Mouse (Mus musculus) embryonic fibroblast, embryonic 13.5 days (primary cell): ENCODE measurements around the gene Gm20481. TPM values are rescaled to one million over a fixed set of nuclear protein-coding genes. Genes with fewer than 3 reads are reported as not detected.
"Not testable (repeated sequence)": the region's sequence is repeated elsewhere in the genome, so short reads cannot be mapped to it uniquely, and the experiment has no call there.

Experiments used
- H3K27ac ChIP-seq: 2 replicates; pipeline ENCODE4 v1.5.1; 2012; ENCODE audit warnings: low read length, control low read depth, inconsistent platforms; ENCODE audit not compliant: insufficient read depth
- H3K4me1 ChIP-seq: 2 replicates; pipeline ENCODE4 v1.6.1; 2011; ENCODE audit warnings: low read length; ENCODE audit not compliant: control insufficient read depth, insufficient read depth
- H3K4me3 ChIP-seq: 2 replicates; pipeline ENCODE4 v1.5.1; 2011; ENCODE audit warnings: mild to moderate bottlenecking, control low read depth, low read length; ENCODE audit not compliant: insufficient read depth
- CTCF ChIP-seq: IDR thresholded peaks from 2 replicates; pipeline ENCODE4 v1.5.1; 2011; ENCODE audit warnings: mild to moderate bottlenecking, control low read depth, low read length, moderate library complexity, borderline replicate concordance; ENCODE audit not compliant: insufficient read depth
- POLR2A ChIP-seq: IDR thresholded peaks from 2 replicates; pipeline ENCODE4 v1.6.1; 2011; ENCODE audit warnings: low read depth, mild to moderate bottlenecking, control low read depth, low read length, moderate library complexity
- polyA plus RNA-seq: library from polyadenylated mRNA; stranded (reverse); fragments of >200 nt; gene quantifications from 2 replicates; pipeline ENCODE4 v1.2.4, GENCODE M21; 2011; ENCODE audit warnings: low read depth; ENCODE audit not compliant: missing spikeins, insufficient read length

Gene Gm20481
- polyA plus RNA-seq, 1 experiment: not detected

- no peak for TF ChIP-seq POLR2A
- TF ChIP-seq CTCF: no peak
- H3K4me3 ChIP-seq: no peak overlapping the region
- H3K27ac ChIP-seq: no peak overlapping the region
- H3K4me1 ChIP-seq: peaks cover 9% of the 10 kb centered on the region
Measured at GRCm38 (mm10) chr17:34941344-34942041, 28.2 kb upstream of the Gm20481 start.

DNA sequence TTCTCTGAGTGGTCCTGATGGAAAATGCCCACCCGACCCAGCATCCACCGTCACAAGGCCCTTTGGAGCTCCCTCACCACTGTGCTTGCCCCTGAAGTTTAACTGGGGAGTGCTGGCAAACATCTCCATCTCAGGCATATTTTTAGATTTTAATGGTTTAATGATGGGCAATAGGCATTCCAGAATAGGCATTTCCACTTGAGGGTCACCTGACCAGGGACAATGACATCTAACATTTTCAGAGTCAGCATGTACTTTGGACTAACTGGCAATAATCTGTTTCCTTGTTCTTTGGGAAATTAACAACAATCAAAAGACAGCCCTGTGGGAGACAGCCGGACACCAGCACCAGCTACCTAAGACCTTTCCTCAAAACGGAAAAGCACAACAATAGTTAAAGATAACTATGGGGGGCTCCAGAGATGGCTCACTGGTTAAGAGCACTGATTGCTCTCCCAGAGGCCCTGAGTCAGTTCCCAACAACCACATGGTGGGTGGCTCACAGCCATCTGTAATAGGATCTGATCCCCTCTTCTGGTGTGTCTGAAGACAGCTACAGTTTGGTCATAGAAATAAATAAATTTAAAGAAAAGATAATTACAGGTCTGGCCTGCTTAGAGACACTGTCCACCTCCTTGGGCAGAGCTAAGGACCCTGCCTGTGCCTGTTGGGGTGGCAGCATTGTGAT, 26.4 kb upstream of the Gm20481 start:
- peaks cover 9% of the 10 kb centered on the region for H3K4me1 ChIP-seq
- no peak overlapping the region for H3K4me3 ChIP-seq
- no peak overlapping the region for H3K27ac ChIP-seq
- TF ChIP-seq CTCF (no peak), POLR2A (no peak)

DNA sequence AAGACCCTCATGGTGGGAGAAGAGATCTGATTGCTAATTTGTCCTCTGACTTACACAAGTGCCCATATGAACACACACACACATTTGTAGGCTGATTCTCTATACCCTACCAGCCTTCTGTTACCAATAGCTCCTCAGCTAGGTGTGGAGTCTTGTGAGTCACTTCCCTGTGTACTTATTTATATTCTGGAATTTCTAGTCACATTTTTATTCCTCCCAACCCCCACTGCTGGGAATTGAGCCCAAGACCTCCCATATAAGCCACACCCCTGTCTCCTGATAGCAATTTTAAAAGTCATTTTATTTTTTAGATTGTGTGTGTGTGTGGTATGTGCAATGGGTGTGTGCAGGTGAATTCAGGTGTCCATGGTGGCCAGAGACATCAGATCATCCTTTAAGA, 25.4 kb upstream of the Gm20481 start:
- H3K4me1 ChIP-seq: peaks cover 9% of the 10 kb centered on the region
- no peak overlapping the region for H3K4me3 ChIP-seq
- no peak overlapping the region for H3K27ac ChIP-seq
- TF ChIP-seq CTCF: no peak
- TF ChIP-seq POLR2A: no peak

DNA sequence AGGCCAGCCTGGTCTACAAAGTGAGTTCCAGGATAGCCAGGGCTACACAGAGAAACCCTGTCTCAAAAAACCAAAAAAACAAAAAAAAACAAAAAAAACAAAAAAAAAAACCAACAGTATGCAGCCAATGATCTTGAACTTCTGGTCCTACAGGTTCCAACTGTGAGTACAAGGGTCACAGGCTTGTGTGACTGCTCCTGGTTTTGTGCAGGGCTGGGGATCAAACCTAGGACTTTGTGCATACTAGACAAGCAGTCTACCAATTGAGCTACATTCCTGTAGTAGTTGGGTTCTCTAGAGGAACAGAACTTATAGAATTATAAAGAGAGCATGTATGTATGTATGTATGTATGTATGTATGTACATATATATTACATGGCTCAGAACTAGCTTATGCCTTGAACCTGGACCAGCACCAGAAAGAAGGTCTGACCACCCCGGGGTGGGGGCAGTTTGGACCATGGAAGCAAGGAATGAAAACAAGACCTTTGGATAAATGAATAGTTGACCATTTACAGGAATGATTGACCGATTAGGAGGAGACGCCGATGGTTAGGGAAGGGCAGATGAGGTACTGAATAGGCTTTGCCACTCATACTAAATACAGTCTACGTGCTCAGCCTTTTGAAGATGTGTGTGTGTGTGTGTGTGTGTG, 23.1 kb upstream of the Gm20481 start:
- peaks cover 9% of the 10 kb centered on the region for H3K4me1 ChIP-seq
- TF ChIP-seq CTCF (no peak), POLR2A (no peak)
- no peak overlapping the region for H3K4me3 ChIP-seq
- no peak overlapping the region for H3K27ac ChIP-seq

DNA sequence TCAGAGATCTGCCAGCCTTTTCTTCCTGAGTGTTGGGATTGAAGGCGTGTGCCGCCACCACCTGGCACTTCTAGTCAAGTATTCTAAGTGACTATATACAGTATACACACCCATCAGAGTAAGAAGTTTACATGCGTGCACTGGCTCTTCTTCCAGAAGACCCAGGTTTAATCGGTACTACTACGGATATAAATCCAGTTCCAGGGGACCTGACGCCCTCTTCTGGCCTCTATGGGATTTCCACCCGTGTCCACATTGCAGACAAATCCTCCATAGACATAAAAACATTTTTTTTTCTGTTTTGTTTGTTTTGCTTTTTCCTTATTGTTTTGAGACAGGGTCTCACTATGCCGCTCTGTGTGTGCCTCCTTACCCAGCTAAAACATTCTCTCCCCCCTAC, 22.1 kb upstream of the Gm20481 start:
- peaks cover 9% of the 10 kb centered on the region for H3K4me1 ChIP-seq
- TF ChIP-seq CTCF (no peak), POLR2A (no peak)
- H3K4me3 ChIP-seq: no peak overlapping the region
- no peak overlapping the region for H3K27ac ChIP-seq

DNA sequence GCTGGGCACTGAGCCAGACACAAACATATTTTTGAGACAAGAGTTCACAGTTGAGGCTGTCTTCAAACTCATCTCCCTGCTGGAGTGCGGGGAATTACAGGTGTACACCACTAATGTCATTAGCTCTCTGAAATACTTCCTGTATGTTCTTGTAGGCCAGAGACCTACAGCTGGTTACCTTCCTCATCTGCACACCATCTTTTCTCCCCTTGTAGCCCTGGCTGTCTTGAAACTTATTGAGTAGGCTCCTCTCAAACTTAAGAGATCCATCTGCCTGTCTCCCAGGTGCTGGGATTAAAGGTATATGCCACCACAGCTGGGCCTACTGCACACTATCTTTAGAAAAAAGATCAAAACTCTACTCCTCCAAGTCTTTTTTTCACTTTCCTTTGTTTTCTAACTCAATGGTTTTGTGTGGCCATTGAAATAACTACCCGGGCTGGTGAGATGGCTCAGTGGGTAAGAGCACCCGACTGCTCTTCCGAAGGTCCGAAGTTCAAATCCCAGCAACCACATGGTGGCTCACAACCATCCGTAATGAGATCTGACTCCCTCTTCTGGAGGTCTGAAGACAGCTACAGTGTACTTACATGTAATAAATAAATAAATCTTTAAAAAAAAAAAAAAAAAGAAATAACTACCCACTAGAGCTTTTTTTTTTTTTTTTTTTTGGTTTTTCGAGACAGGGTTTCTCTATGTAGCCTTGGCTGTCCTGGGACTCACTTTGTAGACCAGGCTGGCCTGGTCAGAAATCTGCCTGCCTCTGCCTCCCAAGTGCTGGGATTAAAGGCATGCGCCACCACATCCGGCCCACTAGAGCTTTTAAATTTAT, 20.8 kb upstream of the Gm20481 start:
- peak; percentile 31 for TF ChIP-seq POLR2A
- not testable (repeated sequence) for H3K27ac ChIP-seq, H3K4me3 ChIP-seq, H3K4me1 ChIP-seq

GRCm38 (mm10) chr17:34949553-34949969, 20.2 kb upstream of the Gm20481 start:
- no peak overlapping the region for H3K4me3 ChIP-seq
- H3K27ac ChIP-seq: no peak overlapping the region

DNA sequence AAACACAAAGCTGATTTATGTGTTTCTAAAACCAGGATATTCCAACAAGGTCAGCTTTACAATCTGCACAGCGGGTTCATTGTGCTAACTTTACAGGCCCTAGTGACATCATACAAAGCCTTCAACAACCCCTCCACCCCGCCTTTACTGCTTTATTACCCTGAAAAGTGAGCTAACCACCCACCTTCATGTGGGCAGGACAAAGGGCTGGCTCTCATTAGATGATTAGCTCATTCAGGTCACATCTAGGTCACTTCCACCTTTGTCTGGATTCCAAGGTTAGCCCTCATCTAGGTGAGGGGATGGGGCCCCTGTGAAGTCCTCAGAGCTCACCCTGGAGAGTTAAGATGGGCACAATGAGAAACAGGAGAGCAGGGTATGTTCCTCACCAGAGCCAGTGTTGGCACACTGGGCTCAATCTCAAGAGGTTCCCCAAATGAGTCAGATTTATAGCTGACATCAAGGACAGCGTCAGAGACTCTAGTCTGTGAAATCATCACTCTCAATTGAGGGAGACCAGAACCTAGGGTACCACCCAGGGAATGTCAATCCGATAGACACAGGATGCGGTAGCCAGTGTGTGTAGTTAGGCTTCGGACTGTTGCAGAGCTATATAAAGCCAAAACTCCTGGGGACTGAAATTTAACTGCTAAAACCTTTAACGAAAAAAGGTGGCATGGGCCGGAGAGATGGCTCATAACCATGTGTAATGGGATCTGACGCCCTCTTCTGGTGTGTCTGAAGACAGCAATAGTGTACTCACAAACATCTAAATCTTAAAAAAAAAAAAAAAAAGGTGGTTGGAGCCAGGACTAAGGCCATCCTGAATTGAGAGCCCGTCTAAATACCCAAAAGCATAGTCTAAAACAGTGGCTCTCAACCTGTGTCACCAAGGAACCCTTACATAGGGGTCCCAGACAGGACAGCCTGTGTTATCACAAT, 18.9 kb upstream of the Gm20481 start:
- peak overlapping the region; percentile 88 for H3K27ac ChIP-seq
- peak overlapping the region; percentile 71 for H3K4me3 ChIP-seq
- H3K4me1 ChIP-seq: no peaks in the 10 kb centered on the region
- TF ChIP-seq POLR2A (peak; percentile 8; the same call in 1 of the 2 replicates), CTCF (no peak)

More at GRCm38 (mm10) chr17:34949553-34949969, 20.2 kb upstream of the Gm20481 start:
- TF ChIP-seq CTCF: no peak
- TF ChIP-seq POLR2A: peak; percentile 64
- H3K4me1 ChIP-seq: no peaks in the 10 kb centered on the region; the same call in 1 of the 2 replicates
